Mouse (Mus musculus) hindbrain, postnatal 0 days (tissue): Measurements from ENCODE around the gene Limd2. TPM values are rescaled to one million over a fixed set of nuclear protein-coding genes. Genes with fewer than 3 reads are reported as not detected.
A peak's percentile ranks its signal among the peaks of the same experiment; 100 is the strongest.

Source experiments
- ATAC-seq: fragments of 200-750 bp; cut with Nextera tagmentation; 2 replicates; pipeline ENCODE4 v1.8.0; 2017; ENCODE audit warnings: mild to moderate bottlenecking, moderate TSS enrichment, moderate library complexity
- DNase-seq: peaks from one replicate; pipeline ENCODE4 v3.0.0-alpha.2; 2015; ENCODE audit warnings: low spot score
- H3K27ac ChIP-seq: fragments of 300-500 bp; sonication (generic); 2 replicates; pipeline ENCODE4 v1.5.1; 2014; ENCODE audit warnings: mild to moderate bottlenecking
- H3K27me3 ChIP-seq: fragments of 300-500 bp; sonication (generic); 2 replicates; pipeline ENCODE4 v1.6.1; 2014; ENCODE audit warnings: low read length, mixed read lengths; ENCODE audit not compliant: insufficient read depth
- H3K36me3 ChIP-seq: fragments of 300-500 bp; sonication (generic); 2 replicates; pipeline ENCODE4 v1.6.1; 2014; ENCODE audit warnings: low read length, mixed read lengths; ENCODE audit not compliant: insufficient read depth
- H3K4me1 ChIP-seq: fragments of 300-500 bp; sonication (generic); 2 replicates; pipeline ENCODE4 v1.6.1; 2014; ENCODE audit warnings: antibody characterized with exemption, low read length, mixed read lengths; ENCODE audit not compliant: insufficient read depth
- H3K4me2 ChIP-seq: fragments of 300-500 bp; sonication (generic); 2 replicates; pipeline ENCODE4 v1.6.1; 2014; ENCODE audit warnings: low read depth, mild to moderate bottlenecking, low read length, moderate library complexity, mixed read lengths
- H3K4me3 ChIP-seq: fragments of 300-500 bp; sonication (generic); 2 replicates; pipeline ENCODE4 v1.5.1; 2014; ENCODE audit warnings: low read length
- H3K9ac ChIP-seq: fragments of 300-500 bp; sonication (generic); replicated peaks from 2 replicates; pipeline ENCODE4 v1.6.1; 2014; ENCODE audit warnings: mild to moderate bottlenecking, low read length, moderate library complexity, mixed read lengths
- H3K9me3 ChIP-seq: fragments of 300-500 bp; sonication (generic); 2 replicates; pipeline ENCODE4 v1.6.1; 2016; ENCODE audit warnings: low read length, mixed read lengths
- CTCF ChIP-seq: IDR thresholded peaks from 2 replicates; pipeline ENCODE4 v1.5.1; 2016; ENCODE audit warnings: antibody characterized with exemption, control low read depth, low read depth
- WGBS: fragments of 180-500 bp; shearing (Covaris S2); extraction: QIAGEN DNeasy Blood & Tissue Kit; methylation state at CpG from one replicate; pipeline ENCODE4 v1.1.7; 2014; 5-methylcytosine and 5-hydroxymethylcytosine counted together
- polyA plus RNA-seq: library from polyadenylated mRNA; unstranded; fragments of >200 nt; fragmentation: Nextera tagmentation; extraction: Ambion mirVana; gene quantifications from 2 replicates; pipeline ENCODE4 v1.2.1, GENCODE M21; 2015
- total RNA-seq: library from RNA; depleted of rRNA; stranded (reverse); fragments of >200 nt; gene quantifications from 2 replicates; pipeline ENCODE4 v1.2.3, GENCODE M21; 2014

Limd2 gene
- total and polyA plus RNA-seq, 2 experiments from 2014 or later: 80.6 to 120 TPM

DNA sequence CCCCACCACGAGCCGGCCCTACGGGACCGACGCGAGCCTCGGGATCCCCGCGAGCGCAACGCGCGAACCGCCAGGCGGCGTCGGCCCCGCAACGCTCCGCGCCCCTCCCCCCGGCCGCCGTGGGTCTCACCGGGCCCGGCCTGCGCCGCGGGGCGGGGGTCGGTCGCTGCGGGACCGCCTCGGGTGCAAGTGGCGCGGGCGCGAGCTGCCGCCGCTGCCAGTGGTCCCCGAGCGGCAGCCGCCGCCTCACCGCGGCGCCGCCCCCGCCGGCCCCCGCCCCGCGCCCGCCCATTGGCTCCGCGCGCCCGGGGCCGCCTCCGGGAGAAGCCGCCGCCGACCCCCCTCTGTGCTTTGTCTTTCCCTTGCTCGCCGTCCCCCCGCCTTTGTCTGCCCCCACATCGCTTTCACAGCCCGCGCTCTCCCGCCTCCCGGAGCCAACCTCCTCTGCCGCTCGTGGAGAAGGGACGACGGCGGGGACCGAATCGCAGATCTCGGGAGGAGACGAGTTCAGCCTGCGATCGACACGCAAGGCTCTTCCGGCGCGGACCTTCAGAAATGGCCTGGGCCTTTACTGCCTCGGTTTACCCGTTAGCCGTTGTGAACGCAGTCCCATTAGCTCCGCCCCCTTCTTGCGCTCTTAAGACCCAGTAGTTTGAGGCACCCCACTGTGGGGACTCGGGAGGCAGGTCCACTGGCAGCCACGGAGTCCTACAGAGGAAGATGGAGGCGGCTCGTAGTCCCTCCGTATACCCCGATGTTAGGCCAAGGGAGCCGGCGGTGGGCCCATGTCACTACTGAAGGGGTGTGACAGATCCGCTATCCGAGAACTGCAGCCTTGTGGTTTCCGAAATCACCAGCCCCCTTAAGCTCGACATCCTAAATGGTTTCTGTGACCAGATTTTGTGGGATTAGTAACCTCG lies 479 bp downstream of the Limd2 start:
- peaks cover 11% of the 10 kb centered on the region; the same call in 1 of the 2 replicates for H3K4me1 ChIP-seq
- DNase-seq (peak; percentile 91), ATAC-seq (peak; percentile 72)
- peak overlapping the region; percentile 95 for H3K27ac ChIP-seq
- 1% methylated on average over 85 of the region's 106 CpGs for WGBS
- H3K9me3 ChIP-seq: no peaks in the 10 kb centered on the region
- no peak for TF ChIP-seq CTCF
- peaks cover 31% of the 10 kb centered on the region for H3K36me3 ChIP-seq
- peak overlapping the region; percentile 59 for H3K4me3 ChIP-seq
- H3K4me2 ChIP-seq: peak overlapping the region; percentile 87
- no peaks in the 10 kb centered on the region for H3K27me3 ChIP-seq
- peak overlapping the region; percentile 75 for H3K9ac ChIP-seq

DNA sequence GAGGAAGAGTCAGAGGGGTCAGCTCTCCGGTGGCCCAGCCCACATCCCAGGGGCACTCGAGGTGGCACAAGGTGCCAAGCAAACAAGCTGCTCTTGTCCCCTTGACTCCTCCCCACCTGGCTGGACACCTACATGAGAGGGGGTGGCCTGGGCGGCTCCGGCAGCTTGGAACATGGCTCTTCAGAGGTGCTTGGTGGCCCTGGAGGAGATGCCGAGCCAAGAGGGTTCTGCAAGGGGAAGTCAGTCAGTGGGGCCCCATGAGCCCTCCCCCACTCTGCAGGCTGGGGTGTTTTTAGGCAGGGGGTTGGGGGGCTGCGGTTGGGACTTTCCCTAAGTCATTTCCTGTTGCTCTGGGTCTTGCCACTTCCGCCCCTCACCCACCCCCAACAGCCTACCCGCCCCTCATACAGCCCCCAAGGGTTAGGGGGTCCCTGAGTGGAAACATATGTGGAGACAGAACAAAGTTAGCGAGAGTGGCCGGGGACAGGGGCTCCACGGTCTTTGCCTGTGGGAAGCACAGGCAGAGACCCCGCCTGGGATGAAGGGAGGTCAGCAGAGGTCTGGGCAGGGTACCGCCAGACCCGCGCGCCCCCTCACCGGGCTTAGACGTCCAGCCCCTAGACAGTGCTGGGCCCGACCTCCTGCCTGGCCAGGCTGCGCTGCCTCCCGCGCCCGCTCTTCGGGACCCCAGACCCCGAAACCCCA lies 1.3 kb downstream of the Limd2 start:
- peak overlapping the region; percentile 95 for H3K27ac ChIP-seq
- 2% methylated on average over 24 of the region's 25 CpGs for WGBS

DNA sequence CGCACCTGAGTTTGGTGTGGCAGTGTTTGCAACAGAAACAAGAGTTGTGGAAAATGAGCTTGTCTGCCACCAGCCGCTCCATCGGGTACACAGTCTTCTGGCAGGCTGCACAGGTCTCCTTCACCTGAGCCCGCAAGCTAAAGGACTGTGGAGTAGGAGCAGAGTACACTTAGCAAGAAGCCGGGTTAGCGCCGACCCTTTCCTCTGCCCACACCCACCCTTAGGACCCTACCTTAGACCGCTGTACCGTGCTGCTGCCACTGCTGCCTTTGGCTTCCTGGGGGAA lies 1.8 kb downstream of the Limd2 start:
- 48% methylated on average over 9 of the region's 9 CpGs for WGBS
- H3K4me3 ChIP-seq: peak overlapping the region; percentile 59
- peak overlapping the region; percentile 95; the same call in 1 of the 2 replicates for H3K27ac ChIP-seq
- H3K36me3 ChIP-seq: peaks cover 30% of the 10 kb centered on the region
- DNase-seq (no peak), ATAC-seq (peak; percentile 1; the same call in 1 of the 2 replicates)
- no peaks in the 10 kb centered on the region for H3K9me3 ChIP-seq
- H3K27me3 ChIP-seq: no peaks in the 10 kb centered on the region
- TF ChIP-seq CTCF: no peak
- H3K4me2 ChIP-seq: peak overlapping the region; percentile 87
- peak overlapping the region; percentile 75 for H3K9ac ChIP-seq
- H3K4me1 ChIP-seq: peaks cover 11% of the 10 kb centered on the region; the same call in 1 of the 2 replicates

More for the DNA sequence above, 1.3 kb downstream of the Limd2 start:
- no peaks in the 10 kb centered on the region for H3K27me3 ChIP-seq
- no peaks in the 10 kb centered on the region for H3K9me3 ChIP-seq
- peaks cover 11% of the 10 kb centered on the region; the same call in 1 of the 2 replicates for H3K4me1 ChIP-seq
- TF ChIP-seq CTCF: no peak
- peaks cover 29% of the 10 kb centered on the region for H3K36me3 ChIP-seq
- DNase-seq (peak; percentile 15), ATAC-seq (peak; percentile 42)
- peak overlapping the region; percentile 75 for H3K9ac ChIP-seq
- peak overlapping the region; percentile 87 for H3K4me2 ChIP-seq
- H3K4me3 ChIP-seq: peak overlapping the region; percentile 59

DNA sequence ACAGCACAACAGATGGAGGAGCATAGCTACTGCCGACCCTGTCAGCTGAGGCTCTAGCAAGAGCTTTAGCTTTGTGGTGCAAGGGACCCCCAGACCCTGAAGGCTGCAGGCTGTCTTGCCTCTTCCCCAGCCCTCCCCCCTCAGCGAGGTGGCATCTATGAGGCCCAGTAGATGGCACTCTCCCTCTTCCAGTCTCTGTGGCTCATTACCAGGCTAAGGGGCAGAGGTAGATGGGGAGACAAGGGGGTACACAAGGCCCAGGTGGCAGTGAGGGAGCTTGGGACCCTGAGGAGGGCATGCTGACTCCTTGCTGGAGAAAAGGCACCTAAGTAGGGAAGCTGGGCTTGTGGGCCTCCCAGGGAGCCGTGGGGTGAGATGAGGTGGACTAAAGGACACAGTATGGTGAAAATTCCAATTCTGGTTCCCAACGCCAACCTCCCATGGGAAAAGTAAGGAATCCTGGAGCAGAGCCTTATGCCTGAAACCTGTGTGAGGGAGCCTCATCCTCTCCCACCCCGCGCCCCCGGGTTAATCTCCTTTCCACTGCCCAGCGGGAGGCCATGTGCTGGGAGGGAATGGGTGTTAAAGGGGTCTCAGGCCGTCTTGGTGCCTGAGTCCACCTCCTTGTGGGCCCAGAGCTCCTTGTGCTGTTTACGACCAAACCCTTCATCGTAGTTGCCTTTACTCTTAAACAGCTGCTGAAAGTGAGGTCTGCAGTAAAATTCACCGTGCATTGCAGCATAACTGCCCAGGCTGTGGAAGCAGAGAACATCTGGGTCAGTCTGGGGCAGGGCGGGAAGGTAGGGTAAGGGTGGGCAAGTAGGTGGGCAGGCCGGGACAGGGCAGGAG lies 2.4 kb downstream of the Limd2 start:
- WGBS: 56% methylated on average over 14 of the region's 14 CpGs
- peak; percentile 49 for DNase-seq

DNA sequence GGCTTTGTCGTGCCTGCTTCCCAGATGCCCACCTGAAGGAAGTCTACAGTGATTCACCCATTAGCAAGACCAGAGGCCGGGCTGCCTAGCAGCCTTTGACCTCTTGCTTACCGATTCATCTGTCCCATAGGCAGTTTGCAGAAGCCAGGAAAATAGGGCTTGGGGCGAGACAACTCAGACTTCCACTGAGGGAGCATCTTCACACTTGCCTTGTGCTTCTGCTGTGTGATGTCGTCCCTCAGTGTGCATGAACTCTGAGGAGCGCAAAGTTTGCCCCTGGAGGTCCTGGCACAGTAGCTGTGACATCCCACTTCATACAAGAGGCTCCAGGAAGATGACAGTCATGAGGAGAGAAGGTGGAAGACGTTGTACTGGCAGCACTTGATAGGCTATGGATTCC lies 3.5 kb downstream of the Limd2 start:
- DNase-seq: no peak
- no peaks in the 10 kb centered on the region for H3K9me3 ChIP-seq

More for the DNA sequence above, 2.4 kb downstream of the Limd2 start:
- Histone ChIP-seq H3K4me1 (peaks cover 11% of the 10 kb centered on the region; the same call in 1 of the 2 replicates), H3K4me2 (peak overlapping the region; percentile 87), H3K36me3 (peaks cover 24% of the 10 kb centered on the region), H3K4me3 (no peak overlapping the region), H3K27me3 (no peaks in the 10 kb centered on the region), H3K9ac (no peak overlapping the region), H3K27ac (0 out of 2 replicates have a peak overlapping the region, but pooled peaks have one; percentile 5), H3K9me3 (no peaks in the 10 kb centered on the region)
- peak; percentile 63 for TF ChIP-seq CTCF
- ATAC-seq: no peak

DNA sequence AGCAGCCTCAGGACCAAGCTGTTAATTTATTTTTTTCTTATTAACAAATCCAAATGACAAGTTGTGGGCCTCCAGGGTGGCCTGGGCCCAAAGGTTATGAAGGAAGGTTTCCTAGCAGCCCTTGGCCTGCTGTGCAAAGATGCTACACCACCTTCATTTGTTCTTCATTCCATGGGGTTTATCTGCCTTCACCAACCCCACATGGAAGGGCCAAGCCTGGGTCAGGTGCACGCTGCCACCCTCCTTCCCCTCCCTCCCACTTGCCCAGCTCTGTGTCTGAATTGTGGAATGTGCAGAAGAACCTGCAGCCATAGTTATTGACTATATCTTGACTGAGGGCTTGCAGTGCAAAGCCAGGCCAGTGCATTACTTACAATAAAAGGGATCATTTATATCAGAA lies 4.4 kb downstream of the Limd2 start:
- H3K4me3 ChIP-seq: no peak overlapping the region
- WGBS: 90% methylated on average over 1 of the region's 1 CpGs
- TF ChIP-seq CTCF: no peak
- no peaks in the 10 kb centered on the region for H3K27me3 ChIP-seq
- peaks cover 9% of the 10 kb centered on the region; the same call in 1 of the 2 replicates for H3K4me1 ChIP-seq
- DNase-seq: no peak
- H3K9me3 ChIP-seq: no peaks in the 10 kb centered on the region
- no peak overlapping the region for H3K27ac ChIP-seq
- H3K4me2 ChIP-seq: no peak overlapping the region
- no peak for ATAC-seq
- no peak overlapping the region for H3K9ac ChIP-seq
- H3K36me3 ChIP-seq: peaks cover 34% of the 10 kb centered on the region

More for the DNA sequence above, 3.5 kb downstream of the Limd2 start:
- no peak overlapping the region for H3K27ac ChIP-seq
- no peak for TF ChIP-seq CTCF
- H3K4me1 ChIP-seq: peaks cover 11% of the 10 kb centered on the region; the same call in 1 of the 2 replicates
- H3K36me3 ChIP-seq: peaks cover 25% of the 10 kb centered on the region
- no peak overlapping the region for H3K4me3 ChIP-seq
- no peaks in the 10 kb centered on the region for H3K27me3 ChIP-seq
- 89% methylated on average over 7 of the region's 7 CpGs for whole genome bisulfite sequencing
- no peak overlapping the region for H3K9ac ChIP-seq
- no peak for ATAC-seq
- no peak overlapping the region for H3K4me2 ChIP-seq
